Mouse (Mus musculus) neural tube, embryonic 13.5 days (tissue): ENCODE measurements around the gene Olfr122. TPM values are rescaled to one million over a fixed set of nuclear protein-coding genes. Genes with fewer than 3 reads are reported as not detected.

ENCODE experiments used
- ATAC-seq: fragments of 200-750 bp; cut with Nextera tagmentation; 2 replicates; pipeline ENCODE4 v1.8.0; 2017; ENCODE audit warnings: low read depth, mild to moderate bottlenecking, moderate TSS enrichment, moderate library complexity
- H3K27ac ChIP-seq: fragments of 300-500 bp; sonication (generic); replicated peaks from 2 replicates; pipeline ENCODE4 v1.5.1; 2015; ENCODE audit warnings: moderate library complexity, mild to moderate bottlenecking, inconsistent platforms
- H3K27me3 ChIP-seq: fragments of 300-500 bp; sonication (generic); 2 replicates; pipeline ENCODE4 v1.6.1; 2015; ENCODE audit warnings: mild to moderate bottlenecking, inconsistent platforms
- H3K36me3 ChIP-seq: fragments of 300-500 bp; sonication (generic); 2 replicates; pipeline ENCODE4 v1.6.1; 2015; ENCODE audit warnings: mild to moderate bottlenecking, inconsistent platforms
- H3K4me1 ChIP-seq: fragments of 300-500 bp; sonication (generic); replicated peaks from 2 replicates; pipeline ENCODE4 v1.6.1; 2015; ENCODE audit warnings: inconsistent platforms
- H3K4me2 ChIP-seq: fragments of 300-500 bp; sonication (generic); 2 replicates; pipeline ENCODE4 v1.6.1; 2015; ENCODE audit warnings: inconsistent platforms, mild to moderate bottlenecking, moderate library complexity
- H3K4me3 ChIP-seq: fragments of 300-500 bp; sonication (generic); 2 replicates; pipeline ENCODE4 v1.5.1; 2015; ENCODE audit warnings: mild to moderate bottlenecking, inconsistent platforms
- H3K9ac ChIP-seq: fragments of 300-500 bp; sonication (generic); 2 replicates; pipeline ENCODE4 v1.6.1; 2015; ENCODE audit warnings: moderate library complexity, mild to moderate bottlenecking, inconsistent platforms
- H3K9me3 ChIP-seq: fragments of 300-500 bp; sonication (generic); 2 replicates; pipeline ENCODE4 v1.6.1; 2016; ENCODE audit warnings: inconsistent platforms
- WGBS: fragments of 180-500 bp; shearing (Covaris S2); methylation state at CpG from one replicate; pipeline ENCODE4 v1.1.7; 2015; 5-methylcytosine and 5-hydroxymethylcytosine counted together
- polyA plus RNA-seq: library from polyadenylated mRNA; unstranded; fragments of >200 nt; fragmentation: Nextera tagmentation; extraction: Ambion mirVana; gene quantifications from 2 replicates; pipeline ENCODE4 v1.2.1, GENCODE M21; 2015

Gene Olfr122
- polyA plus RNA-seq: not detected in 2 replicates

DNA sequence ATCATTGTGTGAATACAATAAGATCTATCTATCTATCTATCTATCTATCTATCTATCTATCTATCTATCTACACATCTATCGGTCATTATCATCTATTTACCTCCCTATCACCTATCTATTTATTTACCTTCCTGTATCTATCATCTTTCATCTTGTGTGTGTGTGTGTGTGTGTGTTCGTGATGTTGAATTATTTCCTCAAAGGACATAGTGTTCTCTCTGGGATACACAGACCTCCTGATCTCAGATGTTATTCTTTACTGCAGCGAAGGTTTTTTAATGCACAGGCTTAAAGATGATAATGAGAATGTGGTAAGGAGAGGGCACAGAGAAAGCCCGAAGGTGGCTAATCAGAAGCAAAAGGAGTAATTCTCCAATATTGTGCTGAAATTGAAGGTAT lies at the start of gene Olfr122:
TSS of gene Olfr122 (plus strand) at position 301 of the 400 bp plus-strand sequence.
- WGBS: 84% methylated on average over 4 of the region's 4 CpGs
- H3K4me3 ChIP-seq: no peak within 1 kb of the TSS
- H3K36me3 ChIP-seq: no peaks in the 10 kb centered on the region
- no peak for ATAC-seq
- H3K9me3 ChIP-seq: no peaks in the 10 kb centered on the region
- H3K27ac ChIP-seq: no peak within 1 kb of the TSS
- H3K27me3 ChIP-seq: no peaks in the 10 kb centered on the region
- H3K9ac ChIP-seq: no peak within 1 kb of the TSS
- no peak within 1 kb of the TSS for H3K4me2 ChIP-seq
- H3K4me1 ChIP-seq: no peaks in the 10 kb centered on the region

DNA sequence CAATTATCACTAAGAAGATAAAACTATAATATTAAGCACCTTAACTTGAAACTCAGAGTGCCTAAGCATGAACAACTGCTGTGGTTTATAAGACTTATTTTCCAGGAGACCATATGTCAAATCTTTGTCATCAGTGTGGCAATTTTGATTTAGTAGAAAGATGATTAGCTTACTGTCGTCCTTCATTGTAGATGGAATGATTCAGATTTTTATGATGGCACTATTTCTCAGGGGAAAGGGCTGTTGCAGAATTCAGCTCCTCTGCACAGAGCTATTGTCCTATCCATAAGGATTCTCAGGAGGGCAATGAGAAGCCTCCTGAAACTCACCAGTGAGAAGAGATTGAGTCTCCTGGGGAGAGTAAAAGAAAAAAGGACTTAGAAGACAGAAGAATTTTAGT lies 46.9 kb upstream of the Olfr122 start, which contains the start of gene Olfr120:
TSS of gene Olfr120 (plus strand) at position 301 of the 400 bp plus-strand sequence.
- Histone ChIP-seq H3K4me1 (no peaks in the 10 kb centered on the region), H3K4me3 (no peak within 1 kb of the TSS), H3K27ac (no peak within 1 kb of the TSS), H3K9ac (no peak within 1 kb of the TSS), H3K4me2 (no peak within 1 kb of the TSS), H3K27me3 (no peaks in the 10 kb centered on the region), H3K9me3 (no peaks in the 10 kb centered on the region), H3K36me3 (no peaks in the 10 kb centered on the region)
- WGBS: 76% methylated on average over 1 of the region's 1 CpGs
- no peak for ATAC-seq

DNA sequence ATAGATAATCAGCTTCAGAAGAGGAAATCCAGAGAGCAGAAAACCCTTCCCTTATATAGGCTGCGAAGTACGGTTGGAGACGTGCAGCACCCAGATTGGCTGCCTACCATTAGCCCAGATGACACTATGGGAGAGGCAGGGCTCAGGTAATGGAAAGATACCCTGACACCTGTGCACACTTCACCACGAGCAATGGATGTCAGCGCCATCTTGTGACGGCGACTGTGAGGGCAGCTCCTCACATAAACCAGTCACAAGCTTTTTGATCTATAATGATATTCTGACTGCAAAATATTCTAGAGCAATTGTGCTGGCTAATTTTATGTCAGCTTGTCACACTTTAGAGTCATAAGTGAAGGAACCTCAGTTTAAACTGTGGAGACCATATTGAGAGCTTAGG lies 30.3 kb upstream of the Olfr122 start:
- H3K9me3 ChIP-seq: no peaks in the 10 kb centered on the region
- WGBS: 61% methylated on average over 7 of the region's 7 CpGs
- no peak overlapping the region for H3K27ac ChIP-seq
- no peaks in the 10 kb centered on the region for H3K4me1 ChIP-seq
- no peaks in the 10 kb centered on the region for H3K36me3 ChIP-seq
- no peak overlapping the region for H3K4me3 ChIP-seq
- no peak overlapping the region for H3K4me2 ChIP-seq
- H3K9ac ChIP-seq: no peak overlapping the region
- ATAC-seq: no peak
- no peaks in the 10 kb centered on the region for H3K27me3 ChIP-seq

DNA sequence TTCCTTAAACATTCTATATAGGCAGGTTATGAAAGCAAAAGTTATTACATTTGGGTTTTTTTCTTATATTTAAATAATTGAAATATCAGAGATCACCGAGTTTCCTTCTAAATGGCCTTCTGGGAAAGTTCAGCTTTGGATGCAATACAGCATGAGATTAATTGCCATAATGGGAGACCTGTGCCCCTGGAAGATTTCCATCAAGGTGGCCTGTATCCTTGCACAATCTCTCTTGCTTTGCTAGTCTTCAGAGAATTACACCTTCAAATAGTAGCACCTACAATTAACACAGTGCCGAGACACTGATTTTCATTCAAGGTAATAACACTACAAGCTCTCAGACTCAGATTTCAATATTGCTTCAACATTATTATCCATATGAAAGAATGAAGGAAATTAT lies 24.8 kb downstream of the Olfr122 start, which contains the start of gene Olfr123:
TSS of gene Olfr123 (plus strand) at position 301 of the 400 bp plus-strand sequence.
- Histone ChIP-seq H3K27ac (no peak within 1 kb of the TSS), H3K9ac (no peak within 1 kb of the TSS), H3K4me2 (no peak within 1 kb of the TSS), H3K9me3 (no peaks in the 10 kb centered on the region), H3K27me3 (no peaks in the 10 kb centered on the region), H3K4me3 (no peak within 1 kb of the TSS), H3K36me3 (no peaks in the 10 kb centered on the region), H3K4me1 (no peaks in the 10 kb centered on the region)
- ATAC-seq: no peak
- WGBS: 91% methylated on average over 2 of the region's 2 CpGs

DNA sequence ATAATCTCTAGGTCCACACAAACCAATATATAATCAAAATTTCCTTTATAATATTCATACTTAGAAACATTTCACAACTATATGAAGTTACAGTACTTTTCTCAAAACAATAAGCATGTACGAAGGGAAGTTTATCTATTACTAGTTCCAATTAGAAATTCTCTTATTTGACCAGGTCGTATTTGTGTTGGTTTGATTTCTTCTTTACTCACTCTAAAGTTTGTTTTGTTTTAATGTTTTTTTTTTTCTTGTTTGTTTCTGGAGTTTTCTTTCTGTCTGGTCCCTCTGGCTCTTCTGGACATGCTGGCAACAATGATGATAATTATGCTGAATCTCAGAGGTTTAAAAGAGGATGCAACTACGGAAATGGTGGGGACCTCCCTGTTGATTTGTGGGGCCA lies 31.2 kb downstream of the Olfr122 start, which contains the start of gene Olfr124:
TSS of gene Olfr124 (plus strand) at position 301 of the 400 bp plus-strand sequence.
- Histone ChIP-seq H3K4me1 (no peaks in the 10 kb centered on the region), H3K27ac (no peak within 1 kb of the TSS), H3K4me3 (no peak within 1 kb of the TSS), H3K4me2 (no peak within 1 kb of the TSS), H3K36me3 (no peaks in the 10 kb centered on the region), H3K9me3 (no peaks in the 10 kb centered on the region), H3K9ac (no peak within 1 kb of the TSS), H3K27me3 (no peaks in the 10 kb centered on the region)
- no peak for ATAC-seq
- WGBS: 87% methylated on average over 3 of the region's 3 CpGs

Other genes with a start within 250 kb of the Olfr122 start
- gene Olfr112, start 199.2 kb upstream of the Olfr122 start, polyA plus RNA-seq: not detected in 2 replicates
- not detected in 2 replicates for gene Olfr113, start 190.9 kb upstream of the Olfr122 start, polyA plus RNA-seq
- gene Olfr114, start 175.9 kb upstream of the Olfr122 start, polyA plus RNA-seq: not detected in 2 replicates
- not detected in 2 replicates for gene Olfr115, start 141.5 kb upstream of the Olfr122 start, polyA plus RNA-seq
- gene Olfr116, start 141.4 kb upstream of the Olfr122 start, polyA plus RNA-seq: not detected in 2 replicates
- gene Olfr117, start 104.8 kb upstream of the Olfr122 start, polyA plus RNA-seq: not detected in 2 replicates
- not detected in 2 replicates for gene Olfr118, start 101.6 kb upstream of the Olfr122 start, polyA plus RNA-seq
- gene Olfr119, start 72.0 kb upstream of the Olfr122 start, polyA plus RNA-seq: not detected in 2 replicates
- not detected in 2 replicates for gene Olfr120, start 46.8 kb upstream of the Olfr122 start, polyA plus RNA-seq
- gene Olfr121, start 19.8 kb upstream of the Olfr122 start, polyA plus RNA-seq: not detected in 2 replicates
- gene Olfr123, start 24.9 kb downstream of the Olfr122 start, polyA plus RNA-seq: not detected in 2 replicates
- not detected in 2 replicates for gene Olfr124, start 31.3 kb downstream of the Olfr122 start, polyA plus RNA-seq
- gene Olfr125, start 64.3 kb downstream of the Olfr122 start, polyA plus RNA-seq: not detected in 2 replicates
- gene Olfr126, start 78.9 kb downstream of the Olfr122 start, polyA plus RNA-seq: not detected in 2 replicates
- not detected in 2 replicates for gene Olfr127, start 131.8 kb downstream of the Olfr122 start, polyA plus RNA-seq
- gene Olfr128, start 151.9 kb downstream of the Olfr122 start, polyA plus RNA-seq: not detected in 2 replicates
- not detected in 2 replicates for gene Olfr761, start 184.5 kb downstream of the Olfr122 start, polyA plus RNA-seq